Mouse (Mus musculus) midbrain, embryonic 16.5 days (tissue): ENCODE measurements around the gene Zfp286. TPM values are rescaled to one million over a fixed set of nuclear protein-coding genes. Genes with fewer than 3 reads are reported as not detected.

Experiments
- ATAC-seq: fragments of 200-750 bp; cut with Nextera tagmentation; 2 replicates; pipeline ENCODE4 v1.8.0; 2017; ENCODE audit warnings: moderate TSS enrichment
- H3K27ac ChIP-seq: fragments of 300-500 bp; sonication (generic); 2 replicates; pipeline ENCODE4 v1.5.1; 2014; ENCODE audit warnings: mild to moderate bottlenecking, low read length, mixed read lengths
- H3K27me3 ChIP-seq: fragments of 300-500 bp; sonication (generic); 2 replicates; pipeline ENCODE4 v1.6.1; 2014; ENCODE audit warnings: low read depth, low read length, mixed read lengths; ENCODE audit not compliant: control insufficient read depth, insufficient read depth
- H3K36me3 ChIP-seq: fragments of 300-500 bp; sonication (generic); 2 replicates; pipeline ENCODE4 v1.6.1; 2014; ENCODE audit warnings: mild to moderate bottlenecking, low read length, moderate library complexity, mixed read lengths; ENCODE audit not compliant: control insufficient read depth, insufficient read depth
- H3K4me1 ChIP-seq: fragments of 300-500 bp; sonication (generic); 2 replicates; pipeline ENCODE4 v1.6.1; 2014; ENCODE audit warnings: mild to moderate bottlenecking, low read length, mixed read lengths; ENCODE audit not compliant: control insufficient read depth, insufficient read depth
- H3K4me2 ChIP-seq: fragments of 300-500 bp; sonication (generic); 2 replicates; pipeline ENCODE4 v1.6.1; 2014; ENCODE audit warnings: mild to moderate bottlenecking, low read length, mixed read lengths
- H3K4me3 ChIP-seq: fragments of 300-500 bp; sonication (generic); 2 replicates; pipeline ENCODE4 v1.5.1; 2014; ENCODE audit warnings: low read depth, mild to moderate bottlenecking, low read length, moderate library complexity, mixed read lengths
- H3K9ac ChIP-seq: fragments of 300-500 bp; sonication (generic); 2 replicates; pipeline ENCODE4 v1.6.1; 2014; ENCODE audit warnings: low read depth, low read length, mixed read lengths
- H3K9me3 ChIP-seq: fragments of 300-500 bp; sonication (generic); replicated peaks from 2 replicates; pipeline ENCODE4 v1.6.1; 2014; ENCODE audit warnings: mild to moderate bottlenecking, low read length, mixed read lengths; ENCODE audit not compliant: control insufficient read depth, poor library complexity, severe bottlenecking
- WGBS: fragments of 180-500 bp; shearing (Covaris S2); extraction: QIAGEN DNeasy Blood & Tissue Kit; methylation state at CpG from one replicate; pipeline ENCODE4 v1.1.7; 2014; 5-methylcytosine and 5-hydroxymethylcytosine counted together
- polyA plus RNA-seq: library from polyadenylated mRNA; unstranded; fragments of >200 nt; fragmentation: Nextera tagmentation; extraction: Ambion mirVana; gene quantifications from 2 replicates; pipeline ENCODE4 v1.2.1, GENCODE M21; 2015

Zfp286 gene
- polyA plus RNA-seq, 1 experiment from 2014 or later, result 34.1 TPM

- 87% methylated on average over 6 of the region's 6 CpGs for WGBS
- H3K4me1 ChIP-seq, result no peaks in the 10 kb centered on the region
- H3K4me2 ChIP-seq, result no peak overlapping the region
- no peaks in the 10 kb centered on the region for H3K9me3 ChIP-seq
- H3K27ac ChIP-seq, result no peak overlapping the region
- H3K36me3 ChIP-seq, result no peaks in the 10 kb centered on the region
- H3K9ac ChIP-seq, result no peak overlapping the region
- H3K27me3 ChIP-seq, result no peaks in the 10 kb centered on the region
- H3K4me3 ChIP-seq, result no peak overlapping the region
- ATAC-seq, result no peak
Observed at GRCm38 (mm10) chr11:62812268-62812667, 23.0 kb upstream of the Zfp286 start.

- H3K4me2 ChIP-seq, result no peak overlapping the region
- no peak overlapping the region for H3K27ac ChIP-seq
- no peaks in the 10 kb centered on the region for H3K36me3 ChIP-seq
- ATAC-seq, result no peak
- 79% methylated on average over 4 of the region's 4 CpGs for WGBS
- no peak overlapping the region for H3K4me3 ChIP-seq
- no peaks in the 10 kb centered on the region for H3K27me3 ChIP-seq
- no peaks in the 10 kb centered on the region for H3K4me1 ChIP-seq
- H3K9me3 ChIP-seq, result no peaks in the 10 kb centered on the region
- H3K9ac ChIP-seq, result no peak overlapping the region
Observed at GRCm38 (mm10) chr11:62809201-62809600, 19.9 kb upstream of the Zfp286 start.

- Histone ChIP-seq H3K4me2 (no peak overlapping the region), H3K9me3 (no peaks in the 10 kb centered on the region), H3K4me3 (no peak overlapping the region), H3K27ac (no peak overlapping the region), H3K9ac (no peak overlapping the region), H3K4me1 (no peaks in the 10 kb centered on the region), H3K27me3 (no peaks in the 10 kb centered on the region), H3K36me3 (no peaks in the 10 kb centered on the region)
- no peak for ATAC-seq
- WGBS, result 91% methylated on average over 2 of the region's 2 CpGs
Observed at GRCm38 (mm10) chr11:62807965-62808364, 18.7 kb upstream of the Zfp286 start.

- 61% methylated on average over 13 of the region's 13 CpGs for WGBS
- H3K4me1 ChIP-seq, result no peaks in the 10 kb centered on the region
- no peaks in the 10 kb centered on the region for H3K36me3 ChIP-seq
- H3K4me2 ChIP-seq, result no peak overlapping the region
- no peak overlapping the region for H3K9ac ChIP-seq
- no peaks in the 10 kb centered on the region for H3K9me3 ChIP-seq
- no peak overlapping the region for H3K27ac ChIP-seq
- ATAC-seq, result no peak
- no peaks in the 10 kb centered on the region for H3K27me3 ChIP-seq
- H3K4me3 ChIP-seq, result no peak overlapping the region
Observed at GRCm38 (mm10) chr11:62804119-62804518, 14.9 kb upstream of the Zfp286 start.

GRCm38 (mm10) chr11:62789617-62789936, 315 bp upstream of the Zfp286 start:
- WGBS, result 57% methylated on average over 3 of the region's 3 CpGs
- Histone ChIP-seq H3K9ac (peak overlapping the region; percentile 65), H3K36me3 (peaks cover 5% of the 10 kb centered on the region), H3K4me2 (peak overlapping the region; percentile 74), H3K27me3 (no peaks in the 10 kb centered on the region), H3K4me3 (peak overlapping the region; percentile 55), H3K9me3 (0 out of 2 replicates have a peak, but pooled peaks cover 2% of the 10 kb centered on the region), H3K4me1 (peaks cover 9% of the 10 kb centered on the region), H3K27ac (peak overlapping the region; percentile 80)
- no peak; the same call in 1 of the 2 replicates for ATAC-seq

GRCm38 (mm10) chr11:62776510-62776909, 12.8 kb downstream of the Zfp286 start:
- Histone ChIP-seq H3K4me1 (no peaks in the 10 kb centered on the region), H3K4me2 (no peak overlapping the region), H3K27me3 (no peaks in the 10 kb centered on the region), H3K9ac (no peak overlapping the region), H3K36me3 (peaks cover 46% of the 10 kb centered on the region), H3K9me3 (peaks cover 50% of the 10 kb centered on the region), H3K4me3 (no peak overlapping the region), H3K27ac (no peak overlapping the region)
- WGBS, result 95% methylated on average over 7 of the region's 7 CpGs
- no peak for ATAC-seq

- no peak overlapping the region for H3K27ac ChIP-seq
- ATAC-seq, result no peak
- H3K4me3 ChIP-seq, result no peak overlapping the region
- WGBS, result 76% methylated on average over 9 of the region's 9 CpGs
- H3K36me3 ChIP-seq, result no peaks in the 10 kb centered on the region
- H3K27me3 ChIP-seq, result no peaks in the 10 kb centered on the region
- H3K9ac ChIP-seq, result no peak overlapping the region
- H3K4me2 ChIP-seq, result no peak overlapping the region
- H3K4me1 ChIP-seq, result no peaks in the 10 kb centered on the region
- H3K9me3 ChIP-seq, result no peaks in the 10 kb centered on the region
Observed at GRCm38 (mm10) chr11:62760755-62761457, 28.4 kb downstream of the Zfp286 start.

GRCm38 (mm10) chr11:62758491-62758890, 30.8 kb downstream of the Zfp286 start:
- H3K9ac ChIP-seq, result no peak overlapping the region
- H3K4me2 ChIP-seq, result no peak overlapping the region
- no peaks in the 10 kb centered on the region for H3K9me3 ChIP-seq
- H3K4me1 ChIP-seq, result no peaks in the 10 kb centered on the region
- H3K27me3 ChIP-seq, result no peaks in the 10 kb centered on the region
- ATAC-seq, result no peak
- no peak overlapping the region for H3K27ac ChIP-seq
- H3K4me3 ChIP-seq, result no peak overlapping the region
- no peaks in the 10 kb centered on the region for H3K36me3 ChIP-seq
- 70% methylated on average over 11 of the region's 11 CpGs for WGBS

- no peak for ATAC-seq
- no peaks in the 10 kb centered on the region for H3K4me1 ChIP-seq
- no peak overlapping the region for H3K27ac ChIP-seq
- H3K36me3 ChIP-seq, result no peaks in the 10 kb centered on the region
- H3K4me3 ChIP-seq, result no peak overlapping the region
- 82% methylated on average over 6 of the region's 6 CpGs for WGBS
- H3K9me3 ChIP-seq, result no peaks in the 10 kb centered on the region
- no peaks in the 10 kb centered on the region for H3K27me3 ChIP-seq
- no peak overlapping the region for H3K4me2 ChIP-seq
- H3K9ac ChIP-seq, result no peak overlapping the region
Observed at GRCm38 (mm10) chr11:62757906-62758305, 31.4 kb downstream of the Zfp286 start.
